Mouse (Mus musculus): ENCODE data around the gene Abraxas2. TPM values are rescaled to one million over a fixed set of nuclear protein-coding genes. Genes with fewer than 3 reads are reported as not detected.

The Abraxas2 gene
- total and polyA plus RNA-seq, 3 experiments: 30.1 to 31.1 TPM; not detected in 1

GRCm38 (mm10) chr7:132900826-132901531 lies 42.0 kb downstream of the Abraxas2 start:
- TF ChIP-seq CHD1 (IDR thresholded peaks at IDR 0.05; ENCODE audit: low read depth, low read length) (no peak), UBTF (IDR thresholded peaks at IDR 0.05; ENCODE audit: borderline replicate concordance, insufficient read depth, low read depth, low read length) (no peak), MAZ (IDR thresholded peaks at IDR 0.05; ENCODE audit: low read depth, low read length) (no peak), GATA1 (IDR thresholded peaks at IDR 0.05; ENCODE audit: low read depth, low read length) (no peak), JUND (IDR thresholded peaks at IDR 0.05; ENCODE audit: low read depth, low read length) (no peak), MEF2A (IDR thresholded peaks at IDR 0.05; ENCODE audit: extremely low read depth, insufficient replicate concordance, low read depth, low read length, poor library complexity, severe bottlenecking) (no peak), BHLHE40 (IDR thresholded peaks at IDR 0.05; ENCODE audit: borderline replicate concordance, low read depth, low read length) (no peak), ZMIZ1 (IDR thresholded peaks at IDR 0.05; ENCODE audit: low read depth, low read length) (no peak), ZNF384 (IDR thresholded peaks at IDR 0.05; ENCODE audit: low read depth, low read length) (no peak), TBP (IDR thresholded peaks at IDR 0.05; ENCODE audit: low read depth, low read length) (no peak), E2F4 (IDR thresholded peaks at IDR 0.05; ENCODE audit: borderline replicate concordance, low read depth, low read length) (no peak), RCOR1 (IDR thresholded peaks at IDR 0.05; ENCODE audit: low read depth, low read length) (no peak), MYB (IDR thresholded peaks at IDR 0.05; ENCODE audit: low read depth, low read length) (no peak), SIN3A (IDR thresholded peaks at IDR 0.05; ENCODE audit: low read length) (no peak), HCFC1 (IDR thresholded peaks at IDR 0.05; ENCODE audit: low read depth, low read length) (no peak), MAX (IDR thresholded peaks at IDR 0.05; ENCODE audit: low read length) (no peak), RAD21 (IDR thresholded peaks at IDR 0.05; ENCODE audit: low read depth, low read length) (no peak), KAT2A (conservative IDR thresholded peaks at IDR 0.05; ENCODE audit: low read depth, low read length) (no peak), USF2 (IDR thresholded peaks at IDR 0.05; ENCODE audit: borderline replicate concordance in 1 of 2, insufficient read depth in 1 of 2, low read depth in 1 of 2, low read length in 2 of 2) (no peak), SMC3 (IDR thresholded peaks at IDR 0.05; ENCODE audit: low read depth, low read length) (no peak)
- Histone ChIP-seq H3K4me1 (ENCODE audit: control insufficient read depth in 1 of 2, insufficient read depth in 2 of 2, low read length in 2 of 2) (peaks cover 0 to 7% of the 10 kb centered on the region in 2 experiments; a peak in 3 of 4 replicates), H3K27me3 (ENCODE audit: control insufficient read depth in 1 of 2, insufficient read depth in 2 of 2, low read length in 2 of 2) (no peaks in the 10 kb centered on the region), H3K36me3 (ENCODE audit: control insufficient read depth in 1 of 2, insufficient read depth in 2 of 2, low read length in 2 of 2) (no peaks in the 10 kb centered on the region; a peak in 1 of 4 replicates), H3K27ac (ENCODE audit: control insufficient read depth, low read depth, low read length) (no peak overlapping the region), H3K9ac (ENCODE audit: control insufficient read depth, low read depth, low read length, poor library complexity, severe bottlenecking) (no peak overlapping the region), H3K9me3 (replicated peaks; ENCODE audit: insufficient read depth, low read length) (no peaks in the 10 kb centered on the region), H3K79me2 (ENCODE audit: control insufficient read depth, insufficient read depth, low read length, poor library complexity) (no peaks in the 10 kb centered on the region), H3K4me3 (ENCODE audit: control insufficient read depth in 1 of 2, insufficient read depth in 1 of 2, low read depth in 2 of 2, low read length in 2 of 2) (no peak overlapping the region)
- peak; percentile 38 for DNase-seq (ENCODE audit: low read depth, low spot score)
